Mouse (Mus musculus): ENCODE data around the gene Tmem191c. TPM values are rescaled to one million over a fixed set of nuclear protein-coding genes. Genes with fewer than 3 reads are reported as not detected.

Gene Tmem191c
- polyA plus RNA-seq, 1 experiment from 2014 or later, result 13.9 TPM

GRCm38 (mm10) chr16:17271856-17272255 lies 4.0 kb upstream of the Tmem191c start:
- Histone ChIP-seq H3K9ac (no peak overlapping the region), H3K4me2 (no peak overlapping the region), H3K4me1 (peaks cover 6% of the 10 kb centered on the region), H3K27ac (no peak overlapping the region), H3K27me3 (peaks cover 6% of the 10 kb centered on the region), H3K4me3 (replicated peaks) (no peak overlapping the region), H3K36me3 (replicated peaks) (no peaks in the 10 kb centered on the region), H3K9me3 (0 out of 2 replicates have a peak, but pooled peaks cover 4% of the 10 kb centered on the region)
- ATAC-seq (ENCODE audit: low FRiP score), result no peak
- WGBS, result 85% methylated on average over 6 of the region's 6 CpGs

GRCm38 (mm10) chr16:17276164-17277151 lies 581 bp downstream of the Tmem191c start:
- H3K4me2 ChIP-seq, result peak overlapping the region; percentile 85
- WGBS, result under 1% methylated on average over 61 of the region's 62 CpGs
- peak overlapping the region; percentile 53 for H3K4me3 ChIP-seq (replicated peaks)
- H3K27ac ChIP-seq, result peak overlapping the region; percentile 72
- H3K9me3 ChIP-seq, result no peaks in the 10 kb centered on the region
- ATAC-seq (ENCODE audit: low FRiP score), result peak; percentile 90
- peaks cover 21% of the 10 kb centered on the region for H3K36me3 ChIP-seq (replicated peaks)
- H3K9ac ChIP-seq, result peak overlapping the region; percentile 67
- H3K27me3 ChIP-seq, result peaks cover 38% of the 10 kb centered on the region
- peaks cover 20% of the 10 kb centered on the region for H3K4me1 ChIP-seq

- ATAC-seq (ENCODE audit: low FRiP score), result no peak
- Histone ChIP-seq H3K9me3 (no peaks in the 10 kb centered on the region), H3K4me2 (peak overlapping the region; percentile 85), H3K4me1 (peaks cover 20% of the 10 kb centered on the region), H3K4me3 (replicated peaks) (peak overlapping the region; percentile 53), H3K27ac (no peak overlapping the region), H3K9ac (peak overlapping the region; percentile 40; the same call in 1 of the 2 replicates), H3K36me3 (replicated peaks) (peaks cover 32% of the 10 kb centered on the region), H3K27me3 (peaks cover 38% of the 10 kb centered on the region)
- WGBS, result 2% methylated on average over 61 of the region's 61 CpGs
Measured at GRCm38 (mm10) chr16:17277342-17278211, 1.7 kb downstream of the Tmem191c start.

- WGBS, result 91% methylated on average over 11 of the region's 11 CpGs
- Histone ChIP-seq H3K9me3 (no peaks in the 10 kb centered on the region), H3K4me2 (no peak overlapping the region), H3K4me3 (replicated peaks) (no peak overlapping the region), H3K27ac (no peak overlapping the region), H3K36me3 (replicated peaks) (peaks cover 61% of the 10 kb centered on the region), H3K9ac (no peak overlapping the region), H3K27me3 (peaks cover 38% of the 10 kb centered on the region), H3K4me1 (peaks cover 20% of the 10 kb centered on the region)
- ATAC-seq (ENCODE audit: low FRiP score), result no peak
Measured at GRCm38 (mm10) chr16:17280471-17280870, 4.6 kb downstream of the Tmem191c start.

GRCm38 (mm10) chr16:17283151-17283550 lies 7.3 kb downstream of the Tmem191c start:
- Histone ChIP-seq H3K9me3 (no peaks in the 10 kb centered on the region), H3K27me3 (peaks cover 20% of the 10 kb centered on the region), H3K36me3 (replicated peaks) (peaks cover 79% of the 10 kb centered on the region), H3K4me1 (peaks cover 1% of the 10 kb centered on the region; the same call in 1 of the 2 replicates), H3K27ac (no peak overlapping the region), H3K4me2 (no peak overlapping the region), H3K9ac (no peak overlapping the region), H3K4me3 (replicated peaks) (no peak overlapping the region)
- 88% methylated on average over 6 of the region's 6 CpGs for WGBS
- no peak for ATAC-seq (ENCODE audit: low FRiP score)

GRCm38 (mm10) chr16:17287103-17287502 lies 11.2 kb downstream of the Tmem191c start:
- no peak overlapping the region for H3K4me2 ChIP-seq
- H3K4me1 ChIP-seq, result no peaks in the 10 kb centered on the region
- H3K36me3 ChIP-seq (replicated peaks), result peaks cover 82% of the 10 kb centered on the region
- H3K27me3 ChIP-seq, result no peaks in the 10 kb centered on the region
- ATAC-seq (ENCODE audit: low FRiP score), result no peak
- H3K9ac ChIP-seq, result no peak overlapping the region
- no peak overlapping the region for H3K4me3 ChIP-seq (replicated peaks)
- no peaks in the 10 kb centered on the region for H3K9me3 ChIP-seq
- WGBS, result 91% methylated on average over 2 of the region's 2 CpGs
- no peak overlapping the region for H3K27ac ChIP-seq

- Histone ChIP-seq H3K27me3 (no peaks in the 10 kb centered on the region), H3K4me1 (no peaks in the 10 kb centered on the region), H3K27ac (no peak overlapping the region), H3K9me3 (no peaks in the 10 kb centered on the region), H3K4me3 (replicated peaks) (no peak overlapping the region), H3K4me2 (no peak overlapping the region), H3K36me3 (replicated peaks) (peaks cover 72% of the 10 kb centered on the region), H3K9ac (no peak overlapping the region)
- ATAC-seq (ENCODE audit: low FRiP score), result no peak
- WGBS, result 93% methylated on average over 2 of the region's 2 CpGs
Measured at GRCm38 (mm10) chr16:17291016-17291415, 15.1 kb downstream of the Tmem191c start.

GRCm38 (mm10) chr16:17292751-17293150 lies 16.9 kb downstream of the Tmem191c start:
- no peak overlapping the region for H3K27ac ChIP-seq
- H3K4me1 ChIP-seq, result no peaks in the 10 kb centered on the region
- H3K36me3 ChIP-seq (replicated peaks), result peaks cover 79% of the 10 kb centered on the region
- H3K27me3 ChIP-seq, result no peaks in the 10 kb centered on the region
- ATAC-seq (ENCODE audit: low FRiP score), result no peak
- WGBS, result 4% methylated on average over 2 of the region's 2 CpGs
- no peaks in the 10 kb centered on the region for H3K9me3 ChIP-seq
- no peak overlapping the region for H3K4me3 ChIP-seq (replicated peaks)
- no peak overlapping the region for H3K9ac ChIP-seq
- no peak overlapping the region for H3K4me2 ChIP-seq

GRCm38 (mm10) chr16:17300818-17301217 lies 24.9 kb downstream of the Tmem191c start:
- 96% methylated on average over 3 of the region's 3 CpGs for WGBS
- no peak for ATAC-seq (ENCODE audit: low FRiP score)
- H3K4me2 ChIP-seq, result no peak overlapping the region
- H3K9ac ChIP-seq, result no peak overlapping the region
- H3K4me3 ChIP-seq (replicated peaks), result no peak overlapping the region
- no peak overlapping the region for H3K27ac ChIP-seq
- peaks cover 83% of the 10 kb centered on the region for H3K36me3 ChIP-seq (replicated peaks)
- H3K27me3 ChIP-seq, result no peaks in the 10 kb centered on the region
- no peaks in the 10 kb centered on the region for H3K9me3 ChIP-seq
- H3K4me1 ChIP-seq, result no peaks in the 10 kb centered on the region

GRCm38 (mm10) chr16:17303521-17304245 lies 27.8 kb downstream of the Tmem191c start:
- no peak for ATAC-seq (ENCODE audit: low FRiP score)

GRCm38 (mm10) chr16:17307461-17307860 lies 31.6 kb downstream of the Tmem191c start:
- WGBS, result 88% methylated on average over 5 of the region's 5 CpGs
- H3K36me3 ChIP-seq (replicated peaks), result peaks cover 73% of the 10 kb centered on the region

More at GRCm38 (mm10) chr16:17303521-17304245, 27.8 kb downstream of the Tmem191c start:
- H3K4me1 ChIP-seq, result no peaks in the 10 kb centered on the region
- H3K4me3 ChIP-seq (replicated peaks), result no peak overlapping the region
- no peak overlapping the region for H3K4me2 ChIP-seq
- H3K36me3 ChIP-seq (replicated peaks), result peaks cover 82% of the 10 kb centered on the region
- H3K27ac ChIP-seq, result no peak overlapping the region
- H3K9me3 ChIP-seq, result no peaks in the 10 kb centered on the region
- no peaks in the 10 kb centered on the region for H3K27me3 ChIP-seq
- no peak overlapping the region for H3K9ac ChIP-seq
- 91% methylated on average over 5 of the region's 5 CpGs for WGBS

More at GRCm38 (mm10) chr16:17307461-17307860, 31.6 kb downstream of the Tmem191c start:
- Histone ChIP-seq H3K4me1 (no peaks in the 10 kb centered on the region), H3K9me3 (no peaks in the 10 kb centered on the region), H3K9ac (no peak overlapping the region), H3K27me3 (no peaks in the 10 kb centered on the region), H3K4me2 (no peak overlapping the region), H3K27ac (no peak overlapping the region), H3K4me3 (replicated peaks) (no peak overlapping the region)
- no peak for ATAC-seq (ENCODE audit: low FRiP score)
